Mouse (Mus musculus) ovary, postnatal 10 days (tissue): ENCODE results near the gene Cd69.

Experiments used
- DNase-seq: peaks from one replicate; pipeline ENCODE4 v3.0.0; 2022; ENCODE audit warnings: low spot score

Cd69 gene

DNA sequence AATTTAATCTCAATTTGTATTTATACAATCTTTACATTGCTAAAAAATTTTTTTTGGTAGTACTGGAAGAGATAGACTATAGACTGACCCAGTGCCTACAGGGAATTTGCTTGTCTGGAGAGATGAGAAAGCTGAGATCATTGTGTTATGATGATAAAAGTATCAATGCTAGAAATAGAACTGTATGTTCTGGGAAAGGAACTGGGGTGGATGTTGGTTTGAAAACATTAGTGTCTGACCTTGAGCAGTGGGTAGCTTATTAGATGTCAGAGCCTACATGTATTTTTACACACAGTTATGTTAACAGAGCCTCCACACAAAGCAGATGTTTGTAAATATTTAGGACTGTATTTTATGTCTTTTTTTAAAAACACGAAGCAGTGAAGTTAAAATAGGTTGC lies 51.1 kb downstream of the Cd69 start:
- no peak for DNase-seq

DNA sequence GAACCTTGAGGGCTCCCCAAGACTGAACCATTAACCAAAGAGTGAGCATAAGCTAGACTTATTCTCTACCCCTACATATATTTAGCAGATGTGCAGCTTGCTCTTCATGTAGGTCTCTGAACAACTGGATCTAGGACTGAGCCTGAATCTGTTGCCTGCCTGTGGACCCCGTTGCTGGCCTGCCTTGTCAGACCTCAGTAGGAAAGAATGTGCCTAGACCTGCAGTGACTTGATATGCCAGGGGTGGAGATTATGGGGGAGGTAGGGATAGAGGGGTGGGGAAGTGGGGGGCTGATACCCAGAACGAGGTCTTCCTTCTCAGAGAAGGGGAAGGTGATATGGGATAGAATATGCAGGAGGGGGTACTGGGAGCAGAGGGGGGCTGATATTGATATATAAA lies 51.6 kb downstream of the Cd69 start:
- DNase-seq: no peak

DNA sequence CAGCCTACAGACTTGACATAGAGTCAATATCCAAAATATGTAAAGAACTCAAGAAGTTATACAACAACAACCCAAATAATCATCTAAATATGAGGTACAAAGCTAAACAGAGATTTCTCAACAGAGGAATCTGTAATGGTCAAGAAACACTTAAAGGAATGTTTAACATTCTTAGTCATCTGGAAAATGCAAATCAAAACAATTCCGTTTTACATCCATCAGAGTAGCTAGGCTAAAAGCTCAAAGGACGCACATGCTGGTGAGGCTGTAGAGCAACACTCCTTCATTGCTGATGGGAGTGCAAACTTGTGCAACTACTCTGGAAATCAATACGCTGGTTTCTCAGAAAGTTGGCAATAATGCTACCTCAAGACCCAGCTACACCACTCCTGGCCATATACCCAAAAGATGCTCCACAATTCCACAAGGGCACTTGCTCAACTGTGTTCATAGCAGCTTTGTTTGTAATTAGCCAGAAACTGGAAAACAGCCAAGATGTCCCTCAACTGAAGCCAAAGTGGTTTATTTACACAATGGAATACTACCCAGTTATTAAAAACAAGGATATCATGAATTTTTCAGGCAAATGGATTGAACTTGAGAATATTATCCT lies 52.9 kb downstream of the Cd69 start:
- DNase-seq: no peak

DNA sequence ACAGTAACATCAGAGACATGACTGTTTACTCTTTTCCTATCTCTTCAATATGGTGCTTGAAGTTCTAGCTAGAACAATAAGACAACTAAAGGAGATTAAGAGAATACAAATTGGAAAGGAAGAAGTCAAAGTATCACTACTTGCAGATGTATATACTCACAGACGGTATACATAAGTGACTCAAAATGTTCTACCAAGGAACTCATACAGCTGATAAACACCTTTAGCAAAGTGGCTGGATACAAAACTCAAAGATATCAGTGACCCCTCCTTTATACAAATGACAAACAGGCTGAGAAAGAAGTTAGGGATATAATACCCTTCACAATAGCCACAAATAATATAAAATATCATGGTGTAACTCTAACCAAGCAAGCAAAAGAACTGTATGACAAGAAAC lies 54.2 kb downstream of the Cd69 start:
- no peak for DNase-seq

DNA sequence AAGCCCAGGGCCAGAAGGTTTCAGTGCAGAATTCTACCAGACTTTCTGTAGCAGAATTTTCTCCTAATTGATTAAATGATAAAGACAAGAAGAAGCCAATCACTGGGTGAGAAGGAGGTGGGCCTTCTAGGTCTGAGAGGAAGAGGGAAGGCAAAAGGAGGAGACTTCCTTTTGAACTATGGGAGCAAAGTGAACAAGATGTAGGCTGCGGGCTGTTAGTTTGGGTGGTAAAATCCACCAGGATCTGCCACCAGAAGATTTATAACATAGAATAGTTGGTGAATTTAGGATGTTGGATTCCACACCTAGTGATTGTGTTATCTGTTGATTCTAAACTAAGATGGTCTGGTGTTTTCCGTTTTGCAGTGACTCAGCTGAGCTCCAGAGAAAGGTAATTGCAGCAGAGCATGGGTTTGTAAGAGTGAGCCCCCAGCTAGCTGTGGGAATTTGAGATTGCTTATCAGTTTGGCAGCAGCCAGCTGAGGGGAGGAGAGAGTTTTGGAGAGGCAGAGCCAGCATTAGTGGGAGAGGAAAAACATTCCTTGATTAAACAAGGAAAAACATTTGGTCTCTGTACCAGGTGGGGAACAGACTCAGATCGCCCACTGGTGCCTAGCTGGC lies 55.2 kb downstream of the Cd69 start:
- DNase-seq: no peak

DNA sequence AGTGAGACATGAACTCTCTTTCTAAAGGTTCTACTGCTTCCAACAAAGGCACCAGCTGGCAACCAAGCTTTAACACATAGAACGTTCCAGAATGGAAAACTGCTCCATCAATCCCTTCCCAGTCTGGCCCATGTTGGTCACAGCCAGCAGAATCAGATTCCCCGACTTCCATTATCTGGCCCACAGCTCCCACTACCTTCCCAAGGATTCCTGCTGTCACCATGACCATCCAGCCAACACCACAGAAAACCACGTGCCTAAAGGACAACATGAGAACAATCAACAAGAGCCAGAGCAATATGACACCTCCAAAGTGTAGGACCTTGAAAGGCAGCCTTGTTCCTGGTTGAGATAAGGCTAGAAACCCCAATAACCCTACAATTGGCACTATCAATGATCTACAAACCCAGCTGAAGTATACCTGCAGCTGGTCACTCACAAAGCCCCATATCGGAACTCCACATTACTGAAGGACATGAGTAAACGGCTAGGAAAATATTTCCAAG lies 57.0 kb downstream of the Cd69 start:
- no peak for DNase-seq
